Mouse (Mus musculus) retina, embryonic 14.5 days (tissue): ENCODE results near the gene Gpc6.

ENCODE experiments used
- DNase-seq: peaks from one replicate; pipeline ENCODE4 v3.0.0-alpha.2; 2015; ENCODE audit warnings: low spot score

Gpc6 gene

DNA sequence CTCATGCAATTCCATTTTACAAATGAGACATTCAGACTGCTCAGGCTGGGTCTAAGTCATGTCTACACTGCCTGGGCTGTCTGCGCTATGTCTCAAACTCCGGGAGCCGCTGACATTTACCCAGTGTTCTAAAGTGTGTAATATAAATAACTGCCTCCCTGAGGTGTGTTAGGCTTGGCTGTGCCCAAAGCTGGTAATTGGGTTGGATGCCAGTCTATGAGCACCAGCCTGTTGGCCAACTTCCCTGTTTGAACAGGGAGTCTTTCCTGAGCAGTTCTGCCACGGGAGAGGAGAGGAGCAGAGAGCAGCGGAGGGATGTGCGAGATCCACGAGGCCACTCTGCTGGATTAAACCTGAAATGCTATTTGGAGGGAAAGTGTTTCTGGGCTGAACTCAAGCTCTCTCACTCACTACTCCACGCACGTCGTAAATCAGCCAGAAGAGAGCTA lies 785.4 kb downstream of the Gpc6 start:
- no peak for DNase-seq

GRCm38 (mm10) chr14:117712311-117712710 lies 787.2 kb downstream of the Gpc6 start:
- DNase-seq = no peak

DNA sequence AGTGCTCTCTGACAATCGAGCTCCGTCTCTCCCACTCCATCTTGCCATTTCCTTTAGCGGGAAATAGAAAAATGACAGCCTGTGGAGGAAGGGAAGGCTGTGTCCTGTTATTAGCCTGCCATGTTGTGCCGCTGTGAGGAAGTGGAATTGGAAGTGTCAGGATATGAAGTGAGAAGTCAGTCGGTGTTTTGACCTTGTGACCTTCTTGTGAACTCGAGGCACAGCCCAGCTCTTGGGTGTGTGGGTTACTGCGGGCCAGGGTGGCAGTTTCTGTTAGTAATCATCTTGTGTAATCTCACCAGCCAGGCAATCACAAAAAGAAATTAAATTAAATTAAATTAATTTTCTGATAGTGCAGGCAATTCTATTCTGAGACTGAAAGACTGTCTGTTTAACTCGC lies 789.0 kb downstream of the Gpc6 start:
- no peak for DNase-seq

DNA sequence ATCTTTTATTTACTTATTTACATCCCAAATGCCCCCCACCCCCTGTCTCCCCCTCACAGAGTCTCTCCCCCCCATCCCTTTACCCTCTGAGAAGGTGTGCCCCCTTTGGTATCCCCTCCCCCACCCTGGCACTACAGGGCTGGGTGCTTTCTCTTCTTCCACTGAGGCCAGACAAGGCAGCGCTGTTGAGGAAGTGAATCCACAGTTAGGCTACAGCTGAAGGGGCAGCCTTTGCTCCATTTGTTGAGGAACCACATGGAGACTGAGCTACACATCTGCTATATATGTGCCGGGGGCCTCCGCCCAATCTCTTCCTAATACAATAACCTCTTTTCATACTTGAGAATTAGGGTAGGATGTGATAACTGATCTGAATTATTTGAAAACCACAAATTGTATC lies 791.2 kb downstream of the Gpc6 start:
- DNase-seq = no peak

DNA sequence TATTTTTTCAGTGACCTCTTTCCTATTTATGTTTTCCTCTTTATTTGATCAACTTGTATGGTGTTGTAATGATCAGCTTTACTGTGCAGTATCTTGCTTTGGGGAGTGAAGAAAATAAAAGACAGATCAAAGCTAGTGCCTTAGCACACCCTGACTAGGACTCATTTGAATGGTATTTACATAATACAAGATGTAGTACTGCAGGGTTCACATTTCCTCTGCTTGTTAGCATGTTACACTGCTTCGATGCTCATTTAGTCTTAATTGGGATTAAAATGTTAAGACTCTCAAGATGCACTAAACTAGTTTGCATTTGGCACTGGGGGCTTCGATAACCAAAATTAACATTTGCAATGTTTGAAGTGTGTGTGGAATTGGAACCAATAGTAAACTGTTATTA lies 803.6 kb downstream of the Gpc6 start:
- no peak for DNase-seq

DNA sequence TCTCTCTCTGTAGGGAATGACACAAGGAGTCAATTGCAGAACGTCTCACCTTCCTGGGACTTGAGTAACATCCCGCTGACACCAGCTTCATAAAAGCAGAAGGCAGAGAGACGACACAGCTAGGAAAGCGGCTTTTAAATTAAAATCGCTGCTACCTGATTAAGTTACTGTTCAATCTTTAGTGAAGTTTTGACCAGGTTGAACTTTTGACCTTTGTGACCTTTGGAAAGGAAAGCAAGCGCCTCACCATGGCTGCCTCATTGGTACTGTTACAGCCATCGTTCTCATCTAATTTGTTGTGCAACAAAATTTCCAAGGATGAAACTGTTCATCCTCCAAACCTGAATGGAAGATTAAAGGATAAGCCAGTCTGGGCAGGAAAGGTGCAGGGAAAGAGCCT lies 830.1 kb downstream of the Gpc6 start:
- no peak for DNase-seq

DNA sequence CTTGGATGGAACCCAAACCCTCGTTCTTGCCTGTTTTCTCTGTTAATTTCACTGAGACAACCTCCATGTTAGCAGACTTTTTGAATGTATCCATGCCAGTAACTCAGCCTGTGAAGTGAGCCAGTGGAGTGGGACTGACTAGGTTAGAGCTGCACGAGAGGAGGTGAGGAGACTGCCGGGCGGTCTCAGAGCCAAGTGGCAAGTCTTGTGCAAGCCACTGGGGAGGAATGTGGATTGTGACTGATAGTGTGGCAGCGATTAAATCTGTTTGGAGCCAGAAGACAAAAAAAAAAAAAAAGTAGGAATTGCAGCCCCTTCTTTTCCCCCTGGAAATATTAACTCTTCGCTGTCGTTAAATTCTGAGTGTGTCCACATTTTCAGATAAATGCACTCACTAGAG lies 831.4 kb downstream of the Gpc6 start:
- DNase-seq = no peak

DNA sequence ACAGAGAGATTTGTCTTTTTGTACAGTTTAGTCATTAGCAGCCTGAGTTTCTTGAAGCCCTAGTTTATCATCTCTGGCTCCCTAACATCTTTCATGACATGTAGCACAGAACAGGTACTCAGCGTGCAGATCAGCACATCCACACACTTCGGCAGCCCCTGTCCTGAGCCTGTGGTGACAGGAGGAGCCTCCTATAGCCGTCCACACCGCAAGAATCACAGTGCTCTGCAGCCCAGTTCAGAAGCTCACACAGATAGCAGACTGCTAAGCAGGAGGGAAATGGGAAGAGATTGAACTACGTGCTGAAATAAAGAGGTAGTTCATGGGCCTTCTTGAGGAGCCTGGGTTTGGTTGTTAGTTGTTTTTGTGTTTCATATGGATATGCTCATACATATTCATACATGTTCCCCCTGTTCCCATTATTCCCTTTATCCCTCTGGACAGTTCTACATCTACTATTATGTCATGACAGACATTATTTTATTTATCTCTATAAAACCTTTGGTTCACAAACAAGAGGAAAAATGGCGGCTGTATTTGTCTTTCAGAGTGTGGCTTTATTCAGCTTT lies 832.8 kb downstream of the Gpc6 start:
- DNase-seq = no peak

DNA sequence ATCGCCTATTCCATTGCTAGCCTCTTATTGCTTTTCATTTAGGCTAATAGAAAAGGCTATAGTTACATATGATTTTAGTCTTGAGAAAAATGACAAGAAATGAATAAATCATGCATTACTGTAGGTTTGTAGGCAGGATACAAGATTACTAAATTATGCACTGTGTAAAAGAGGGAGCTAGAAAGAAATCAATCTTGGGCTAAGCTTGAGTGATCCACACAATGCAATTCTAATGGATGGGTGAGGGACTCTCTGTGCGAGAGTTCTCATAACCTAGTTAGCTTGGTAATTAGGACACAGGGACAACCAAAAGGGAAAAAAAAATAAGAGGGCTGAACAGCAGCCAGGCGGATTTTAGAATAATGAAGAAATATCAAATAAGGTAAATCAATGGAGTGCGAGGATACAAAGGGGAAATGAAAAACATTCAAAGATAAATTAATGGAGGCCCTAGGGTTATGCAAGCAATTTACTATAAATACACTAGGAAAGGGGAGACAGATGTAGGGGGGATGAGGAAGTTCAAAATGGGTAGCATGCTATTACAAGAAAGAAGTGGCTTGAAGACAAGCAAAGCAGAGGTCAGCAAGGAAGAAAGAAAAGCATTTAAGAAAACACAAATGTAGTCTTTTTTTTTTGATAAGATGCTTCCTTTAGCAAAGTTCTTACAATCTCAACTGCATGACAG lies 835.9 kb downstream of the Gpc6 start:
- DNase-seq = no peak

- no peak for DNase-seq
Observed at GRCm38 (mm10) chr14:117762934-117763333, 837.8 kb downstream of the Gpc6 start.

- no peak for DNase-seq
Observed at GRCm38 (mm10) chr14:117767861-117768260, 842.7 kb downstream of the Gpc6 start.

GRCm38 (mm10) chr14:117768697-117769096 lies 843.6 kb downstream of the Gpc6 start:
- no peak for DNase-seq

DNA sequence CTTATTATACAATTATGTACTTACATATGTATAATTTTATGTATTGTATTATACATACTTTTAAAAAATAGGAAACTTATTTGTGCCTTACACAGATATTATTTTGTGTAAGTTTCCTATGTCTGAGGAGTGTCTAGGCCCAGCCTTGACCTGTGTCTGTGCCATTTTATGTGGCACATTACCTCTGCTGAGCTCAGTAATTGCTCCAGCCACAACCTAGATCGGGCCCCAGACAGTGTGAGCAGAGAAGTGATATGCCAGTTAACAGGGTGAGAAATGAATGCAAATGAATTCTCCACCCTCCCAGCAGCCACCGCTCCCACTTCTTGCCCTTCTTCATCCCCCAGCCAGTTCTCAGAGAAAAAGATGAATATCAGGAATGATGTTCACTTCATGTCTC lies 848.3 kb downstream of the Gpc6 start:
- DNase-seq = no peak

GRCm38 (mm10) chr14:117777866-117778500 lies 852.9 kb downstream of the Gpc6 start:
- DNase-seq = no peak

DNA sequence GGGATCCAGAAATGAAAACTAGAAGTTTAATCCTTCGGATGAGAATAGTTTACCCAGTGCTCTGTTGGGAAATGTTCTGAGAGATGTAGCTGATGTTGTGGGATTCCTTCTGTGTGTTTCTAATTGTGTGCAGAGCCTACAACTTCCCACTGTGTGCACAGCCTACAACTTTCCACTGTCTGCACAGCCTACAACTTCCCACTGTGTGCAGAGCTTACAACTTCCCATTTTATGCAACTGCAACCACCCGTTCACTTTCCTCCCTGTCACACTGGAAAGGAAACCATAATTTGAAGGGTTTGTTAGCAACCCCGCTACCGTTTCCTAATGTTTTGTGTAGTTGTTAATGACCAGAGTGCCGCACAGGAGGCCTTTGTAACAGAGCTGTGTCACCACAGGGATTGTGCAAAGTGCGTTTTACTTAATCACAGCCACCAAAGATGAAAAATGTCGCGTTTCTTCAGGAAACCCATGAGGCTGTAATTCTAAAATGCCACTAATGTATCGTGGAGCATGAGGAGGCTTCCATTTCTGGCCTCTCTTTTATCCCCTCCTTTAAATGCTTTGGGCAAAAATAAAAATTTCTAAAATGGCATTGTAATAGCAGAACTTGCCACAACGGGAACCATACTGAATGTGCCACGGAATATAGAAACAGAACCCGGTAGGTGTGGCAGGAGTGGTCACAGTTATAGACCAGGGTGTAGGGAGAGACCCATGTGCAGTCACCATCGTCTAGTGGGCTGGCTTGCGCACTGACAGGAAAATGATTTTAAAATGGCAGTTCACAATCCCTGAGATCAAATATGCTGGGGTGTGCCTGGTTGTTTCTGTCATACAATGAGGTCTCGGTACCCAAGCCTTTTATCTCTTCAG lies 853.7 kb downstream of the Gpc6 start:
- no peak for DNase-seq

GRCm38 (mm10) chr14:117781724-117782123 lies 856.6 kb downstream of the Gpc6 start:
- DNase-seq = no peak

DNA sequence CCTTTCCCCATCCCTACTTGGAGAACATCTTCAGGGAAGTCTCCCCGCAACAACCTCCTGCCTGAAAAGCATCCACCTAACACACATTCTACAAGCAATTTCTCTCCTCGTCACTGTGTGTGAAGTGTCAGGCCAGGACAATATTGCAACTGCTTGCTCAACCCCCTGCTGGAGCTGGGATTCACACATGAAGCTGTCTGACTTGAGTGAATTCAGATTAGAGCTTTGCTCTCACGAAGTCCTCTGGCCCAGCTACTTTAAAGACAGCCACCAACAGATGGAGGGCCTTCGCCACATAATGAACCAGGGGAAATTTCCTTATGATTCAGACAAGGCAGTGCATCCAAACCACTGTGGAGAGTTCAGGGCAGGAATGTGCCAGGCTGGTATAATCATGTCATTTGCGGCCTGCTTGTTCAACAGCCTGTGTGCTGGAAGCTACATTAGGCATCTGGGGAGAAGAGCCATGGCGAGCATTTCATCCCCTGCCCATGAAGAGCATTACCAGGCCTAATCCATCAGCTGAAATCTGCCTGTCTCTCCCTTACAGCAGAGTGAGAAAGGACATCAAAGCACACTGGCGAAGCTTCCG lies 858.7 kb downstream of the Gpc6 start:
- DNase-seq = peak; percentile 62

DNA sequence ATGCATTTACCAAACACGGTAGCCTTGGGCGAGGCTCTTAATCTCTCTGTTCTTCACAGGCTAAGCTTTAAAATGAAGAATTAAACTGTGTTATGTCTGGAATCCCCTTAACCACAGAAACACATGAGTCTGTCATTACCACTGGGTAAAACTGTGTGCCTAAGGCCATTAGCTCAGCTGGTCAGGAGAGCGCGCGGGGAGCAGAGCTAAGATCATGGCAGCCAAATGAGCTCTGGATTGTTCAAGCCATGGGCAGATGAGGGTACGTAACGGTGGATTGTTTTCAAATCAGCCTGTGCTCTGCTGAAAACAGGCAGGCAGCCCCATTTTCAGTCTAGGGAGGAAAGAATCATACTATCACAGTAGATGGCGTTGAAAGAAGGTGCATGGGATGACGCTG lies 859.8 kb downstream of the Gpc6 start:
- DNase-seq = no peak

DNA sequence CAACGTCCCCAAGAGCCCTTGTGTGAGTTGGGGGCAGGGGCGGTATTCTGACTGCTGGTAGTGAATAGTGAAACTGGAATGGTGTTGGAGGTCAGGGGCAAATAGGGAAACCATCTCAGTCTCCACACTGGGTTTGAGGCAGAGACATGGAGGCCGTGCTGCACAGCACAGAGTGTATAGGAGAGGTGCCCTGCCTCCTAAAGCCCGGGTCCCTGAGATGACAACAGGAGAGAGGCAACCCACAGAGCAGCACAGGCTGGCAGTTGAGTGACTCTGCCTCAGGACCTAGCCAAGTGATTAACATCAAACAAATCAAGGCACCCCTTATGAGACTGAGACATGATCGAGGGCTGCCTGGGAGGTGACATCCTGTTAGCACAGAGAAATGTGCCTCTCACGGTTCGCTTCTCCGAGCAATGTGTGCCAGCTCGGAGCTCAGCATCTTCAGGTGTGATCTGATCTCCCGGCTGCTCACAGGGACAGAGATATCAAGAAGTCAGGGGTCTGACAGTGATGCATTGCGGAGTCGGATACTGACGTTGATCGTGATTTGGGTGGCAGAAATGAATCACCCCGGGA lies 860.5 kb downstream of the Gpc6 start:
- DNase-seq = no peak

GRCm38 (mm10) chr14:117786647-117787046 lies 861.5 kb downstream of the Gpc6 start:
- DNase-seq = no peak

DNA sequence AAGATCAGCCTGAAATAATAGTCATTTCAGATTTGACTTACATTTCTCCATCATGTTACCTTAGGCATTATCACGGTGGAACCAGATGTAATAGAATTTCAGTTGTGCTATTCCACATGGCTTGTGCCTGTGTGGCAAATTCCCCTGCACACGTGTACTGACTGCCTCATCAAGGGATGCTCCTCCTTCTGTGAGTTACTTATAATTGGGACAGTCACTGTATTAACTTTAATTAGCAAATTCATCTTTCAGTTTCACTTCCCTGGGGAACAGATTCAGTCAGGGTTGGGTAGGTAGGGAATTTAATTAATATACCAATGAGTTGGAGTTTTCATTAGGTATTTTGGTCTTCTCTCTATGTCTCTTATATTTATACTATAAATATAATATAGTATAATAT lies 869.8 kb downstream of the Gpc6 start:
- DNase-seq = no peak

GRCm38 (mm10) chr14:117796661-117797060 lies 871.5 kb downstream of the Gpc6 start:
- DNase-seq = no peak
